Mouse (Mus musculus) frontal cortex, postnatal 36 days (tissue): ENCODE data around the gene Smarca4.
"Not testable (repeated sequence)": the region's sequence is repeated elsewhere in the genome, so short reads cannot be mapped to it uniquely, and the experiment has no call there.

ENCODE experiments used
- DNase-seq, 2 experiments: peaks; one replicate each; pipeline ENCODE4 v3.0.0; 2022; ENCODE audit warnings: low spot score in 2 of 2

Gene Smarca4

GRCm38 (mm10) chr9:21662034-21662433, 46.1 kb downstream of the Smarca4 start:
- no peak for DNase-seq

GRCm38 (mm10) chr9:21668946-21669345, 53.0 kb downstream of the Smarca4 start:
- DNase-seq: no peak

- DNase-seq: no peak
These were observed 54.4 kb downstream of the Smarca4 start for GRCm38 (mm10) chr9:21670354-21670753.

GRCm38 (mm10) chr9:21671753-21672152, 55.8 kb downstream of the Smarca4 start:
- no peak for DNase-seq

GRCm38 (mm10) chr9:21677706-21678105, 61.7 kb downstream of the Smarca4 start:
- no peak for DNase-seq

GRCm38 (mm10) chr9:21680448-21680847, 64.5 kb downstream of the Smarca4 start:
- DNase-seq: no peak

- no peak for DNase-seq
These were observed 66.9 kb downstream of the Smarca4 start for GRCm38 (mm10) chr9:21682827-21683226.

GRCm38 (mm10) chr9:21683897-21684296, 67.9 kb downstream of the Smarca4 start:
- DNase-seq: peak in 1 of 2 experiments; percentile 31

- DNase-seq: no peak
These were observed 72.6 kb downstream of the Smarca4 start for GRCm38 (mm10) chr9:21688554-21688953.

GRCm38 (mm10) chr9:21690031-21690430, 74.1 kb downstream of the Smarca4 start:
- DNase-seq: no peak

- no peak for DNase-seq
These were observed 75.9 kb downstream of the Smarca4 start for GRCm38 (mm10) chr9:21691862-21692261.

- no peak for DNase-seq
These were observed 76.5 kb downstream of the Smarca4 start for GRCm38 (mm10) chr9:21692491-21692890.

- DNase-seq: no peak
These were observed 78.1 kb downstream of the Smarca4 start for GRCm38 (mm10) chr9:21694071-21694470.

- no peak for DNase-seq
These were observed 79.3 kb downstream of the Smarca4 start for GRCm38 (mm10) chr9:21695229-21695792.

- no peak for DNase-seq
These were observed 81.2 kb downstream of the Smarca4 start for GRCm38 (mm10) chr9:21697121-21697520.

- DNase-seq: not testable (repeated sequence)
These were observed 83.3 kb downstream of the Smarca4 start for GRCm38 (mm10) chr9:21699280-21699679.

- DNase-seq: no peak
These were observed 85.1 kb downstream of the Smarca4 start for GRCm38 (mm10) chr9:21701091-21701490.

- DNase-seq: no peak
These were observed 87.5 kb downstream of the Smarca4 start for GRCm38 (mm10) chr9:21703494-21703893.

- no peak for DNase-seq
These were observed 90.1 kb downstream of the Smarca4 start for GRCm38 (mm10) chr9:21706085-21706484.

GRCm38 (mm10) chr9:21706586-21707265, 90.8 kb downstream of the Smarca4 start:
- no peak for DNase-seq

- no peak for DNase-seq
These were observed 93.4 kb downstream of the Smarca4 start for GRCm38 (mm10) chr9:21709340-21709739.

- DNase-seq: no peak
These were observed 99.3 kb downstream of the Smarca4 start for GRCm38 (mm10) chr9:21715298-21715697.

- no peak for DNase-seq
These were observed 101.0 kb downstream of the Smarca4 start for GRCm38 (mm10) chr9:21717015-21717414.

GRCm38 (mm10) chr9:21721036-21721435, 105.1 kb downstream of the Smarca4 start:
- DNase-seq: no peak
